Mouse (Mus musculus) myocyte (in vitro differentiated cells): ENCODE results near the gene Asic2.

Source experiments
- POLR2A ChIP-seq: IDR thresholded peaks from one replicate; pipeline ENCODE4 v1.6.1; 2011; ENCODE audit warnings: low read depth, mild to moderate bottlenecking, control low read depth, moderate library complexity; ENCODE audit not compliant: insufficient read length
- POLR2AphosphoS2 ChIP-seq: IDR thresholded peaks from one replicate; pipeline ENCODE4 v1.6.1; 2011; ENCODE audit warnings: low read depth, control low read depth; ENCODE audit not compliant: insufficient read length

GRCm38 (mm10) chr11:81120024-81120576 is 848.2 kb downstream of the Asic2 start:
- TF ChIP-seq POLR2A (no peak), POLR2AphosphoS2 (no peak)
